Mouse (Mus musculus) testis, adult 2 months (tissue): ENCODE measurements at regions not wholly inside any gene's neighbourhood (a gene's known extent, or its start where the extent isn't known, plus 50 kb on each side); places are given as distances from the start of the nearest gene placed in this dataset.

ENCODE experiments used
- H3K27ac ChIP-seq: fragments of 200-500 bp; 2 replicates; pipeline ENCODE4 v1.5.1; 2012; ENCODE audit warnings: low read depth, low read length; ENCODE audit not compliant: control insufficient read depth, insufficient read depth
- H3K27me3 ChIP-seq: fragments of 200-500 bp; 2 replicates; pipeline ENCODE4 v1.6.1; 2012; ENCODE audit warnings: mild to moderate bottlenecking, low read length, moderate library complexity; ENCODE audit not compliant: control insufficient read depth, insufficient read depth
- H3K36me3 ChIP-seq: fragments of 200-500 bp; 2 replicates; pipeline ENCODE4 v1.6.1; 2012; ENCODE audit warnings: mild to moderate bottlenecking, low read length; ENCODE audit not compliant: control insufficient read depth, insufficient read depth
- H3K4me1 ChIP-seq: fragments of 200-500 bp; 2 replicates; pipeline ENCODE4 v1.6.1; 2012; ENCODE audit warnings: low read length; ENCODE audit not compliant: control insufficient read depth, insufficient read depth
- H3K4me3 ChIP-seq: fragments of 200-500 bp; 2 replicates; pipeline ENCODE4 v1.5.1; 2012; ENCODE audit warnings: low read depth, mild to moderate bottlenecking, low read length, moderate library complexity, mixed read lengths; ENCODE audit not compliant: control insufficient read depth
- CTCF ChIP-seq: fragments of 200-500 bp; IDR thresholded peaks from 2 replicates; pipeline ENCODE4 v1.5.1; 2012; ENCODE audit warnings: low read depth, mild to moderate bottlenecking, inconsistent platforms, low read length, moderate library complexity; ENCODE audit not compliant: control insufficient read depth, insufficient read depth, insufficient replicate concordance
- POLR2A ChIP-seq: fragments of 200-500 bp; IDR thresholded peaks from 2 replicates; pipeline ENCODE4 v1.6.1; 2012; ENCODE audit warnings: low read depth, mild to moderate bottlenecking, inconsistent platforms, low read length, moderate library complexity; ENCODE audit not compliant: control insufficient read depth

- no peak for TF ChIP-seq CTCF
- TF ChIP-seq POLR2A: no peak
- H3K27ac ChIP-seq: no peak overlapping the region
- peaks cover 3% of the 10 kb centered on the region; the same call in 1 of the 2 replicates for H3K4me1 ChIP-seq
- no peak overlapping the region for H3K4me3 ChIP-seq
- H3K27me3 ChIP-seq: no peaks in the 10 kb centered on the region
- H3K36me3 ChIP-seq: no peaks in the 10 kb centered on the region
These were observed 164.3 kb upstream of the Sel1l start for GRCm38 (mm10) chr12:92013244-92013643.

DNA sequence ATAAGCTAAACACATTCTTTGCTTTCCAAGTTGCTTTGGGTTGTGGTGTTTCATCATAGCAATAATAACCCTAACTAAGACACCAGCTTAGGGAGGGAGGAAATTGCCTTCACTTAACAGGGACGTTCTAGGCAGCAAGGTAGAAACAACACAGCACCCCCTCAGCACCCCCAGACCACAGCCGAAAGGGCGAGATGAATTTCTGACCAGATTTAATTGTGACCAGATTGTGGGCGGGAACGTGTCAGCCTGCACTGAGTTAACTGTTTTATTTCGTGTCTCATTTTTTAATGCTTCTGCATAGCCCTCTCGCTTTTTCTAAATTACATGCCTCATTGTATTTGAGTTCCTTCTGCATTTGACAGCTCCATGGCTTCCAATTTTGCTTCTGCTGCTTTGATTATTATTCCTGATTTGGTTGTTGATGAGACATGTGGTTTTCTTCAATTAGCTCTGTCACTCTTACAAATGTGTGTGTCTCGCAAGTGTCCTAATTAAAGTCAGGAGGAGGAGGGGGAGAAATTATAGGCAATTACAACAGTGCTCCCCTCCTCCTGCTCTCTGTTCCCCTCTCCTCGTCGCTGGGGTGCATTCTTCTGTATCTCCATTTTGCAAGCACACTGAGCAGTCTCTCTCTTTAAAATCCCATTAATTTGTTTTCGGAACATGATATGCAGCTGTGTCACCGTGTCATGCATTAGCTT, 155.6 kb upstream of the Sel1l start:
- no peaks in the 10 kb centered on the region for H3K36me3 ChIP-seq
- TF ChIP-seq CTCF (no peak), POLR2A (no peak)
- no peaks in the 10 kb centered on the region for H3K4me1 ChIP-seq
- no peaks in the 10 kb centered on the region for H3K27me3 ChIP-seq
- H3K27ac ChIP-seq: no peak overlapping the region
- H3K4me3 ChIP-seq: no peak overlapping the region

DNA sequence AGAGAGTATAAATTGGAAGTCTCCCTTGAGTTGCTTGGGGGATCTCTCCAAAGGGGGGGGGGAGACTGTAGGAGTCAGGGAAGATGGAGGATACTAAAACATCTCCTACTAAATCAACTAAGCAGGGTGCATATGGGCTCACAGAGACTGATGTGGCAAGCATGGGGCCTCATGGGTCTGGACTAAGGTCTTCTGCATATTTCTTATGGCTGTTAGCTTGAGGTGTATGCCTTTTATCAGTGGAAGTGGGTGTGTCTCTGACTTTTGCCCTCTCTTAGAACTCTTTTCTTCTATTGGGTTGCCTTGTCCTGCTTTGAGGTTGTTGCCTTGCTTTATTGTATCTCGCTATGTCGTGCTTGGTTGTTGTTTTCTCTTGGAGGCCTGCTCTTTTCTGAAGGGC, 150.1 kb upstream of the Sel1l start:
- TF ChIP-seq POLR2A (no peak), CTCF (no peak)
- no peak overlapping the region for H3K4me3 ChIP-seq

GRCm38 (mm10) chr12:91997404-91997803, 148.4 kb upstream of the Sel1l start:
- no peak for TF ChIP-seq POLR2A
- no peak for TF ChIP-seq CTCF
- H3K27me3 ChIP-seq: no peaks in the 10 kb centered on the region
- H3K4me1 ChIP-seq: no peaks in the 10 kb centered on the region
- H3K4me3 ChIP-seq: no peak overlapping the region
- no peaks in the 10 kb centered on the region for H3K36me3 ChIP-seq
- no peak overlapping the region for H3K27ac ChIP-seq

More for the DNA sequence above, 150.1 kb upstream of the Sel1l start:
- H3K27ac ChIP-seq: no peak overlapping the region
- H3K4me1 ChIP-seq: no peaks in the 10 kb centered on the region
- H3K27me3 ChIP-seq: no peaks in the 10 kb centered on the region
- no peaks in the 10 kb centered on the region for H3K36me3 ChIP-seq

DNA sequence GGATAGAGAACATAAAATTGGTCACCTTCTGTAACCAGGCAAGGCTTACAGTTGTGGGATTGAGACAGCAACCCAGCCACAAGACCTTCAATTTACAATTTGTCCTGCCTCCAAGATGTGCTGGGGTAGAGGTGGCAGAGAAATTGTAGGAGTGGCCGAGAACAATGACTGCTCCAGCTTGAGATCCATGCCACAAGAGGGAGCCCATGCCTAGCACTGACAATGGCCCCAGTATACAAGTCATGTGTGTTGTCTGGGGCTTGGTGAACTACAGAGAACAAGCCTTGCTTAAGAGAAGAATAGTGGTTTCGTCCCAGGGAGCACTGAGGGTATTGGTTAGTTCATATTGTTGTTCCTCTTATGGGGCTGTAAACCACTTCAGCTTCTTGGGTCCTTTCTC, 146.6 kb upstream of the Sel1l start:
- Histone ChIP-seq H3K4me1 (no peaks in the 10 kb centered on the region), H3K27ac (no peak overlapping the region), H3K36me3 (no peaks in the 10 kb centered on the region), H3K27me3 (no peaks in the 10 kb centered on the region), H3K4me3 (no peak overlapping the region)
- TF ChIP-seq POLR2A: no peak
- TF ChIP-seq CTCF: no peak

DNA sequence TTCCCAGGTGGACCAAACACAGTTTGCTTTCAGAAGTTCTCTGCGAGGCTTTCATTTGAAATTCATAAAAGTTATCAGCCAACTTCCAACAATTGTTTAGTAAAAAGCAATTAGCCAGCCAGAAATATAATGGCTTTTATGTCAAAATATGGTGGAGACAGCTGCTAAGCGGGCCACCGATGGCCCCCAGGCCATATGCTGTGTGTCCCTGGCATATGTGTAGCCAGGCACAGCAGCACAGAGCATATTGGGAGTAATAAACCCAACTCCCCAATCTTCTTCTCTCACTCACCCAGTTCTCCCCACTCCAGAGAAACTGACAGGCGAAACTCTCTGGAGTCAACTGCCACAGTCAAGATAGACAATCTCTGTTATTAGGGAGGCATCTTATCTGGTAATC, 137.5 kb upstream of the Sel1l start:
- Histone ChIP-seq H3K4me3 (no peak overlapping the region), H3K36me3 (no peaks in the 10 kb centered on the region), H3K27ac (no peak overlapping the region), H3K27me3 (no peaks in the 10 kb centered on the region), H3K4me1 (no peaks in the 10 kb centered on the region)
- TF ChIP-seq CTCF (no peak), POLR2A (no peak)

GRCm38 (mm10) chr12:91980321-91980720, 131.4 kb upstream of the Sel1l start:
- TF ChIP-seq POLR2A: no peak
- no peak for TF ChIP-seq CTCF
- no peak overlapping the region for H3K27ac ChIP-seq
- no peaks in the 10 kb centered on the region for H3K36me3 ChIP-seq
- no peaks in the 10 kb centered on the region for H3K27me3 ChIP-seq
- H3K4me3 ChIP-seq: no peak overlapping the region
- H3K4me1 ChIP-seq: no peaks in the 10 kb centered on the region

DNA sequence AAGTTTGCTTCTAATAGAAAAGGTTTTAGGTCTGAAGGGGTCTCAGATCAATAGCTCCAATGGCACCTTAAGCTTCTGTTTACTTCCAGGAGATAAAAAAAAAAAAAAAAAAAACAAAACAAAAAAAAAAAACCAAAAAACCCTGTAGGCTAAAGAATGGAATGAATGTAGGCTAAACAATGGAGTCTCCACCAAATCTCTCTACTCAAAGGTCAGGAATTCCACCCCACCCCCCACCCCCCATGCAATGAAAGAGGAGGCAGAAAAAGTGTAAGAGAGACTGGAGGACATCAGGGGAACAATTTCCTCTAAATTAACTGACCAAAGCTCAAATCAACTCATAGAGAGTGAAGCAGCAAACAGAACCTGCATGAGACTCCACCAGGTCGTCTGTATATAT, 122.1 kb upstream of the Sel1l start:
- H3K4me1 ChIP-seq: no peaks in the 10 kb centered on the region
- H3K4me3 ChIP-seq: no peak overlapping the region
- no peak overlapping the region for H3K27ac ChIP-seq
- H3K27me3 ChIP-seq: no peaks in the 10 kb centered on the region
- H3K36me3 ChIP-seq: no peaks in the 10 kb centered on the region
- TF ChIP-seq POLR2A: no peak
- TF ChIP-seq CTCF: no peak
